Mouse (Mus musculus): ENCODE data around the gene Pla2g3. TPM values are rescaled to one million over a fixed set of nuclear protein-coding genes. Genes with fewer than 3 reads are reported as not detected.

Pla2g3 gene
- total and polyA plus RNA-seq, 3 experiments: not detected

- H3K9ac ChIP-seq (ENCODE audit: insufficient read depth, low read depth): no peak overlapping the region
- peaks cover 0 to 44% of the 10 kb centered on the region in 2 experiments for H3K36me3 ChIP-seq (replicated peaks in 1 of 2; ENCODE audit: control insufficient read depth in 1 of 2, insufficient read depth in 1 of 2, low read length in 1 of 2)
- no peak overlapping the region for H3K27ac ChIP-seq (ENCODE audit: insufficient read depth, low read depth)
- no peak overlapping the region for H3K4me3 ChIP-seq (replicated peaks in 1 of 3; ENCODE audit: low read depth in 2 of 3, low read length in 2 of 3, poor library complexity in 1 of 3)
- no peak for DNase-seq (ENCODE audit: extremely low read depth)
- H3K79me2 ChIP-seq (replicated peaks; ENCODE audit: control insufficient read depth, extremely low read depth, insufficient read depth, poor library complexity, severe bottlenecking): no peaks in the 10 kb centered on the region
- dilution Hi-C loops (cut with MboI; ENCODE audit: extremely low pct_ligation_motif_present, extremely low pct_unique_long_range_greater_than_20kb, low sequenced_read_pairs) (no loop called here), in situ Hi-C loops (cut with MboI; ENCODE audit: low pct_ligation_motif_present, low pct_unique_long_range_greater_than_20kb, low sequenced_read_pairs) (loop anchor here (5.0 to 25.0 kb wide), 4 partner anchors 52 to 383 kb away; partner anchors contain the start of gene Slc35e4)
- H3K4me2 ChIP-seq (ENCODE audit: insufficient read depth, low read depth, poor library complexity, severe bottlenecking): no peak overlapping the region
- no peaks in the 10 kb centered on the region for H3K9me3 ChIP-seq (replicated peaks; ENCODE audit: low read length)
- H3K4me1 ChIP-seq (ENCODE audit: control insufficient read depth in 1 of 2, insufficient read depth in 2 of 2): peaks cover 0 to 23% of the 10 kb centered on the region in 2 experiments; a peak in 2 of 4 replicates
- TF ChIP-seq CTCF (conservative IDR thresholded peaks at IDR 0.05 in 1 of 2, IDR thresholded peaks at IDR 0.05 in 1 of 2; ENCODE audit: low read depth in 2 of 2, low read length in 2 of 2) (no peak), JUN (IDR thresholded peaks at IDR 0.05; ENCODE audit: insufficient read depth, low read depth, low read length) (no peak)
- H3K27me3 ChIP-seq (replicated peaks): no peaks in the 10 kb centered on the region
Measured at GRCm38 (mm10) chr11:3529476-3530252, 41.6 kb downstream of the Pla2g3 start.

GRCm38 (mm10) chr11:3530731-3531130 lies 42.6 kb downstream of the Pla2g3 start:
- Histone ChIP-seq H3K4me1 (ENCODE audit: control insufficient read depth in 1 of 2, insufficient read depth in 2 of 2) (peaks cover 6 to 33% of the 10 kb centered on the region in 2 experiments), H3K4me3 (replicated peaks in 1 of 3; ENCODE audit: low read depth in 2 of 3, low read length in 2 of 3, poor library complexity in 1 of 3) (no peak overlapping the region), H3K9ac (ENCODE audit: insufficient read depth, low read depth) (no peak overlapping the region), H3K27ac (ENCODE audit: insufficient read depth, low read depth) (no peak overlapping the region), H3K9me3 (replicated peaks; ENCODE audit: low read length) (no peaks in the 10 kb centered on the region), H3K4me2 (ENCODE audit: insufficient read depth, low read depth, poor library complexity, severe bottlenecking) (no peak overlapping the region), H3K79me2 (replicated peaks; ENCODE audit: control insufficient read depth, extremely low read depth, insufficient read depth, poor library complexity, severe bottlenecking) (no peaks in the 10 kb centered on the region), H3K36me3 (replicated peaks in 1 of 2; ENCODE audit: control insufficient read depth in 1 of 2, insufficient read depth in 1 of 2, low read length in 1 of 2) (peaks cover 0 to 39% of the 10 kb centered on the region in 2 experiments), H3K27me3 (replicated peaks) (no peaks in the 10 kb centered on the region)
- dilution Hi-C loops (cut with MboI; ENCODE audit: extremely low pct_ligation_motif_present, extremely low pct_unique_long_range_greater_than_20kb, low sequenced_read_pairs) (no loop called here), in situ Hi-C loops (cut with MboI; ENCODE audit: low pct_ligation_motif_present, low pct_unique_long_range_greater_than_20kb, low sequenced_read_pairs) (loop anchor here (25.0 kb wide), 1 partner anchor 382 kb away; the partner anchor contains the start of gene Slc35e4)
- no peak for TF ChIP-seq ZMIZ1 (IDR thresholded peaks at IDR 0.05; ENCODE audit: low read depth, low read length)
- no peak for TF ChIP-seq TBP (conservative IDR thresholded peaks at IDR 0.05; ENCODE audit: low read depth, low read length)
- no peak for TF ChIP-seq SMC3 (IDR thresholded peaks at IDR 0.05; ENCODE audit: low read depth, low read length)
- TF ChIP-seq PAX5 (IDR thresholded peaks at IDR 0.05; ENCODE audit: low read length): no peak
- TF ChIP-seq TCF12 (IDR thresholded peaks at IDR 0.05; ENCODE audit: low read depth, low read length): no peak
- TF ChIP-seq ELF1 (IDR thresholded peaks at IDR 0.05; ENCODE audit: low read depth, low read length): no peak
- no peak for TF ChIP-seq NELFE (IDR thresholded peaks at IDR 0.05; ENCODE audit: low read depth, low read length)
- no peak for TF ChIP-seq HCFC1 (IDR thresholded peaks at IDR 0.05; ENCODE audit: low read depth, low read length)
- no peak for TF ChIP-seq KAT2A (IDR thresholded peaks at IDR 0.05; ENCODE audit: insufficient replicate concordance, low read length)
- no peak for TF ChIP-seq ZNF384 (IDR thresholded peaks at IDR 0.05; ENCODE audit: low read depth, low read length)
- no peak for TF ChIP-seq MEF2A (IDR thresholded peaks at IDR 0.05; ENCODE audit: borderline replicate concordance, low read depth, low read length)
- TF ChIP-seq RAD21 (IDR thresholded peaks at IDR 0.05; ENCODE audit: low read depth, low read length): no peak
- TF ChIP-seq ZC3H11A (IDR thresholded peaks at IDR 0.05; ENCODE audit: low read depth, low read length): no peak
- TF ChIP-seq MAZ (IDR thresholded peaks at IDR 0.05; ENCODE audit: low read depth, low read length): no peak
- TF ChIP-seq USF2 (conservative IDR thresholded peaks at IDR 0.05; ENCODE audit: low read depth, low read length): no peak
- TF ChIP-seq JUN (IDR thresholded peaks at IDR 0.05; ENCODE audit: insufficient read depth, low read depth, low read length): no peak
- TF ChIP-seq MXI1 (IDR thresholded peaks at IDR 0.05; ENCODE audit: low read depth, low read length): no peak
- no peak for TF ChIP-seq RCOR1 (conservative IDR thresholded peaks at IDR 0.05; ENCODE audit: low read depth, low read length)
- no peak for DNase-seq (ENCODE audit: extremely low read depth)
